Mouse (Mus musculus) forebrain, embryonic 12.5 days (tissue): ENCODE results near the gene Gsap. TPM values are rescaled to one million over a fixed set of nuclear protein-coding genes. Genes with fewer than 3 reads are reported as not detected.

Experiments
- ATAC-seq: fragments of 200-750 bp; cut with Nextera tagmentation; 2 replicates; pipeline ENCODE4 v1.8.0; 2017; ENCODE audit warnings: moderate TSS enrichment; ENCODE audit not compliant: low FRiP score
- H3K27ac ChIP-seq: fragments of 300-500 bp; sonication (generic); 2 replicates; pipeline ENCODE4 v1.5.1; 2016; ENCODE audit warnings: mild to moderate bottlenecking
- H3K27me3 ChIP-seq: fragments of 300-500 bp; sonication (generic); 2 replicates; pipeline ENCODE4 v1.6.1; 2016; ENCODE audit warnings: mild to moderate bottlenecking
- H3K36me3 ChIP-seq: fragments of 300-500 bp; sonication (generic); replicated peaks from 2 replicates; pipeline ENCODE4 v1.6.1; 2016; ENCODE audit warnings: mild to moderate bottlenecking
- H3K4me1 ChIP-seq: fragments of 300-500 bp; sonication (generic); 2 replicates; pipeline ENCODE4 v1.6.1; 2016
- H3K4me2 ChIP-seq: fragments of 300-500 bp; sonication (generic); 2 replicates; pipeline ENCODE4 v1.6.1; 2016; ENCODE audit warnings: mild to moderate bottlenecking, moderate library complexity
- H3K4me3 ChIP-seq: fragments of 300-500 bp; sonication (generic); replicated peaks from 2 replicates; pipeline ENCODE4 v1.5.1; 2016; ENCODE audit warnings: mild to moderate bottlenecking
- H3K9ac ChIP-seq: fragments of 300-500 bp; sonication (generic); 2 replicates; pipeline ENCODE4 v1.6.1; 2016; ENCODE audit warnings: mild to moderate bottlenecking
- H3K9me3 ChIP-seq: fragments of 300-500 bp; sonication (generic); 2 replicates; pipeline ENCODE4 v1.6.1; 2016
- WGBS: fragments of 180-500 bp; shearing (Covaris S2); methylation state at CpG from one replicate; pipeline ENCODE4 v1.1.7; 2016; 5-methylcytosine and 5-hydroxymethylcytosine counted together
- polyA plus RNA-seq: library from polyadenylated mRNA; unstranded; fragments of >200 nt; fragmentation: Nextera tagmentation; extraction: Ambion mirVana; gene quantifications from 2 replicates; pipeline ENCODE4 v1.2.1, GENCODE M21; 2016

The Gsap gene
- polyA plus RNA-seq, 1 experiment from 2014 or later: 2.8 TPM

DNA sequence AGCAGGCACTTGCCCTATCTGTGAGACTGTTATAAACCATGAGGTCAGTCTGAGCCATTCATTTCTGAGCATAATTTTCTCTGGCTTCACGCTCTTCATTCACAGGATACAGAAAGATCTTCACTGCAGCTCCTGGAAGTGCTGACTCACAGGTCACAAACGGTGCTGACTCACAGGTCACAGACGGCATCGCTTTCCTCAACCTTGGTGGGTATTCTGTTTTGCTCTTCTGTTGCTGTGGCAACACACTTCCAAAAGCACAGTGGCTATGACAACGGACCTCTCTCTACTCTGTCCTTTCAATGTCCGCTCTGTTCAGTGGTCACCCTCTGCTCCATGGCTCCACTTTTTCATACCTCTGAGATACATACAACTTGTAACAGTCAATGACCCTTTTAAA is 60.7 kb downstream of the Gsap start:
- Histone ChIP-seq H3K9me3 (no peaks in the 10 kb centered on the region), H3K9ac (no peak overlapping the region), H3K4me1 (no peaks in the 10 kb centered on the region), H3K27ac (no peak overlapping the region), H3K36me3 (no peaks in the 10 kb centered on the region), H3K4me3 (no peak overlapping the region), H3K27me3 (no peaks in the 10 kb centered on the region), H3K4me2 (no peak overlapping the region)
- WGBS: 83% methylated on average over 6 of the region's 6 CpGs
- no peak for ATAC-seq

DNA sequence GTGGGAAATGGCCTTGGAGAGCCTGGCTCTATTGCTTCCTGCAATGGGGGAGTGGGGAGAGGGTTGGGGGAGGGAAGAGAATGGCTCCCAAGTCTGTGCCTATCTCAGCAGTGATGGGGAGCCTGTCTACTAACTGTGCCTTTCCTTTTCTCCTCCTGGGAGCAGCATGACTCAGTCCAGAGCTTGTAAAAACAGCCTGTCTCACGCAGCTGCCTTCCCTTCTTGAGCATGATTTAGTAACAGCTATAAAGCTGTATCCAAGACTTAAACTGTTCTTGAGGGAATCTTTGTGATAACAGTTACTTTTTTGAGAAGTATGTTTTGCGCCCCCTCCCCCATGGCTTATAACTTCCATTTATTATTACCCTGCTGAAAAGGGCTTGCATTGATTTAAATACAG is 61.9 kb downstream of the Gsap start:
- no peaks in the 10 kb centered on the region for H3K9me3 ChIP-seq
- H3K36me3 ChIP-seq: no peaks in the 10 kb centered on the region
- no peak overlapping the region for H3K9ac ChIP-seq
- WGBS: 87% methylated on average over 2 of the region's 2 CpGs
- no peak overlapping the region for H3K27ac ChIP-seq
- H3K4me2 ChIP-seq: no peak overlapping the region
- no peak overlapping the region for H3K4me3 ChIP-seq
- no peak for ATAC-seq
- H3K4me1 ChIP-seq: no peaks in the 10 kb centered on the region
- no peaks in the 10 kb centered on the region for H3K27me3 ChIP-seq

GRCm38 (mm10) chr5:21248834-21249233 is 62.8 kb downstream of the Gsap start:
- H3K4me2 ChIP-seq: no peak overlapping the region
- no peaks in the 10 kb centered on the region for H3K9me3 ChIP-seq
- H3K9ac ChIP-seq: no peak overlapping the region
- H3K4me1 ChIP-seq: no peaks in the 10 kb centered on the region
- H3K27me3 ChIP-seq: no peaks in the 10 kb centered on the region
- ATAC-seq: no peak
- WGBS: 83% methylated on average over 5 of the region's 5 CpGs
- H3K4me3 ChIP-seq: no peak overlapping the region
- no peak overlapping the region for H3K27ac ChIP-seq
- H3K36me3 ChIP-seq: no peaks in the 10 kb centered on the region

- 95% methylated on average over 12 of the region's 12 CpGs for WGBS
- no peak overlapping the region for H3K4me3 ChIP-seq
Observed at GRCm38 (mm10) chr5:21254731-21255525, 68.9 kb downstream of the Gsap start.

DNA sequence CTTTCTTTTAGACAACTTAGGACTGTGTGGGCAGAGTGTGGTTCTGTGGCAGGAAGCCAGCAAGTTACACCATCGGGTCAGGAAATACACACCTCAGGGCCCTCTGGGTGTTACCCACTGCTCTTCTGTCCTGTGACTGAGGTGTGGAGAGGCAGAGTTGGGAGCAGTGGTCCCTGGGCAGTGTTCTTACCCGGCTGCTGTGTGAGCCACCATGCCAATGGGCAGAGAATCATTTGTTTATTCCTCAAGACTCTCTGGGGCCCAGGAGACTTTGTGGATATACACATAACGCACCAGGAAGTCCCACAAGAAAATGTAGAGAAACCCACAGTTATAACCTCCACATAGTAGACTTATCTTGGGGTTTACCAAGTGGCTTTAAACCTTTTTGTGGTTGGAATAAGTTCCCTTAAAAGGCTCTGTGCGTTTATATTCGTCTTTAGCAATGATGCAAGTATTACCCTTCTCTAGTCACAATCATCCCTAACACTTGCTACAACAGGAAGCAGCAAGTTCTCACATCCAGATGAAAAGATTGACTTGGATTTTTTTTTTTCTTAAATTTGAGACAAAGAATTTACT is 69.6 kb downstream of the Gsap start:
- WGBS: 89% methylated on average over 5 of the region's 5 CpGs

More at GRCm38 (mm10) chr5:21254731-21255525, 68.9 kb downstream of the Gsap start:
- no peak overlapping the region for H3K27ac ChIP-seq
- no peaks in the 10 kb centered on the region for H3K4me1 ChIP-seq
- H3K9me3 ChIP-seq: no peaks in the 10 kb centered on the region
- H3K4me2 ChIP-seq: no peak overlapping the region
- H3K27me3 ChIP-seq: no peaks in the 10 kb centered on the region
- no peak for ATAC-seq
- H3K9ac ChIP-seq: no peak overlapping the region
- no peaks in the 10 kb centered on the region for H3K36me3 ChIP-seq

DNA sequence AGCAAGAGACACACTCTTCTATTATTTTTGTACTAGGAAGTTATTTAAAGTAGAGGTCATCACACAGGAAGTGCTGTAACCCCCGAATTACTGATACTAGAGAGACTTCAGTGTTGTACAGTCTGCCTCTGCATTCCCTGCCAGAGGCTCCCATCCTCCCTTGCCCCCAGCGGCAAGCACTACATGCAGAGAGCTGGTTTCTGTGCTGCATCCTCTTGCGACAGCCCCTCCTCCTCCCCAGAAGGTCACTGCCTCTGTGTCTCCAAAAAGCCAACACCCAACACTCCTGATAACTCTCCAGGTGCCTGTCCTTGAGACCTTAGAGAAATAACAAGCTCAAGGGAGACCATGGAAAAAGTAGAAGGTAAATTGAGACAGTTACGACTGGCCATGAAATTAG is 71.1 kb downstream of the Gsap start:
- no peak overlapping the region for H3K27ac ChIP-seq
- WGBS: 76% methylated on average over 4 of the region's 4 CpGs
- no peaks in the 10 kb centered on the region for H3K36me3 ChIP-seq
- no peaks in the 10 kb centered on the region for H3K27me3 ChIP-seq
- no peak for ATAC-seq
- no peak overlapping the region for H3K4me2 ChIP-seq
- H3K9me3 ChIP-seq: no peaks in the 10 kb centered on the region
- peaks cover 7% of the 10 kb centered on the region; the same call in 1 of the 2 replicates for H3K4me1 ChIP-seq
- no peak overlapping the region for H3K4me3 ChIP-seq
- no peak overlapping the region for H3K9ac ChIP-seq

More for the DNA sequence above, 69.6 kb downstream of the Gsap start:
- Histone ChIP-seq H3K4me1 (no peaks in the 10 kb centered on the region), H3K9ac (no peak overlapping the region), H3K27me3 (no peaks in the 10 kb centered on the region), H3K36me3 (no peaks in the 10 kb centered on the region), H3K27ac (no peak overlapping the region), H3K4me2 (no peak overlapping the region), H3K9me3 (no peaks in the 10 kb centered on the region), H3K4me3 (no peak overlapping the region)
- ATAC-seq: no peak

DNA sequence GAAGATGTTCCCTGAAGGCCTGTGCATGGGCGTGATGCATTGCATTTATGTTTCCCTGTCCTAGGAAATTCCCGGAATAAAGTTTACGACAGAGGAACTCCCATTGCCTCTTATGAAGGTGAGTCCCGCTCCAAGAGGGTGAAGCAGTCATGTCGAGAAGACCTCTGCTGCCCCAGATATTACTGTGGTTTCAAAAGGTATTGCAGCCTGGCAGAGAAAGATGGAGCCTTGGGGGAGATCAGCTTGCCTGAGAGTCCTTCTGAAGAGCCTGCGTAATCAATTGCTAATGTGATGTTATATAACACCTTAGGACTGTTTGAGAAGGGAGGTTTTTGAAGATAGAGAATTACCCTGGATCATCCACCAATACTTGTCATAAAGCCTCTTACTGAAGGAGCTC is 71.8 kb downstream of the Gsap start:
- Histone ChIP-seq H3K9ac (no peak overlapping the region), H3K4me1 (peaks cover 8% of the 10 kb centered on the region; the same call in 1 of the 2 replicates), H3K9me3 (no peaks in the 10 kb centered on the region), H3K4me2 (no peak overlapping the region), H3K27me3 (no peaks in the 10 kb centered on the region), H3K36me3 (no peaks in the 10 kb centered on the region), H3K4me3 (no peak overlapping the region), H3K27ac (no peak overlapping the region)
- ATAC-seq: no peak
- 70% methylated on average over 6 of the region's 6 CpGs for WGBS

GRCm38 (mm10) chr5:21260746-21261145 is 74.7 kb downstream of the Gsap start:
- Histone ChIP-seq H3K27ac (no peak overlapping the region), H3K27me3 (no peaks in the 10 kb centered on the region), H3K4me3 (no peak overlapping the region), H3K4me2 (no peak overlapping the region), H3K9ac (no peak overlapping the region), H3K4me1 (peaks cover 23% of the 10 kb centered on the region), H3K36me3 (no peaks in the 10 kb centered on the region), H3K9me3 (no peaks in the 10 kb centered on the region)
- 84% methylated on average over 7 of the region's 7 CpGs for WGBS
- ATAC-seq: no peak

DNA sequence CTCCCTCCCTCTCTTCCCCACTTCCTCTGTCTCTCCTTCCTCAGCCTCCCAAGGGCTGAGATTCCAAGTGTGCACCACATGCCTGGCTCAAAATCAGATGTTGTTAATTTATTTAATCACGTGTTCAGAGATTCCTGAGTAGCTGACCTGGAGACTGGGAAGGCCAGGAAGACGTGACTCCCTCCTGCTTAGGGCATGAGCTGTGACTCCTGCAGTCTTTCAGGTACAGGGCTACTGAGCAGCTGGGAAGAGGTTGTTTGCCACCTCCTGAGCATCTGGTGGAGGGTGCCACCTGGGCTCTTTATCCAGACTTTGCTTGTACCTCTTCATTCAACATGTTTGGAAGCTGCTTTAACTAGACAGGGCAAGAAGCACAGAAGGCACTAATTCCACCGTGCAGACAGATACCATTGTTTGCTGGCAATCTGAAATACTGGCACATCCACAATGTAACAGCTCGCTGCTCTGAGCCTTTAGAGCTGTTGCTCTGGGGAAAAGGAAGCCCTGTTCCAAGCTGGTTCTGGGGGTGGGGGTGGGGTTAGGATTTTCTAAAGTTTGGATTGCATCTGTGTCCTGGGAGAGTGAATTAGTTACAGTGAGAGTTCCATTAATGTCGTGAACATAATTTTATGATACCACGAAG is 75.3 kb downstream of the Gsap start:
- Histone ChIP-seq H3K4me3 (no peak overlapping the region), H3K9me3 (no peaks in the 10 kb centered on the region), H3K4me1 (peaks cover 23% of the 10 kb centered on the region), H3K27me3 (no peaks in the 10 kb centered on the region), H3K9ac (no peak overlapping the region; the same call in 1 of the 2 replicates), H3K27ac (no peak overlapping the region), H3K4me2 (no peak overlapping the region), H3K36me3 (no peaks in the 10 kb centered on the region)
- ATAC-seq: no peak
- WGBS: 63% methylated on average over 6 of the region's 6 CpGs

DNA sequence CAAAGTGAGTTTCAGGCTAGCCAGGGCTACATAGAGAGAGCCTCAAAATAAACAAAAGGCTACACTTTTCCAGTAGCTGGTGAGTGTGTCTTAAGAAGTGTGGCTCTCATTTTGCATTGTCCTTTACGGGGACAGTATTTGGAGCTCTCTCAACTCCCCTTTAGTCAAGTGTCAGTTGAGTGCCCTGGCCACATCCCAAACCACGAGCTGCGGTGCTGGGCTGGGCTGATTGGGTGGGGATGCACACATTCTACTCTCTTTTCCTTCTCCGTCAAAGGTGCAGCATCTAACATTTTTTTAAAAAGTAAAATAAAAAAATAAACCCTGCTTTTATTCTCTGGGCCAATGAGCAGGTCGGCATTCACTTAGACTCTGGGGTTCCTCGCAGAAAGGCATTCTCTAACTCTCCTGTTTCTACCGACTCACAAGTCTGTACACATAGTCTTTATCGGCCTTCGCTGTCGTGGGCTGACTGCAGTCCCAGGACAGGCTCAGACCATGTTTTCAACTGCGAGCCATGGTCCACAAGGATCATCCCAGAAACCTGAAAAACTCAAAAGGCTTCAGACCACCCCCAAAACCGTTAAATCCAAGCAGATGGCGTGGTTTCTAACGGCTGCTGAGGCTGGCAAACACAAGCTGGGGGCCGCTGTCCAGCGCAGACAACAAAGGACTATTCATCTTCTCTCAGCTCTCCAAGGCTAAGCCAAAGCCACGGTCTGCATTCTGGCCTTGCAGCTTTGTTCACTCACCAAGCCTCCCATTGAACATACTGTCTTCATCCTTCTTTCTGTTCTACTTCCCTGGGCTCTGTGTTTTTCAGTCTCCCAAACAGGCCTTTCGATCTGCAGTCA is 77.4 kb downstream of the Gsap start:
- WGBS: 35% methylated on average over 18 of the region's 18 CpGs
- Histone ChIP-seq H3K4me2 (peak overlapping the region; percentile 13), H3K36me3 (no peaks in the 10 kb centered on the region), H3K27me3 (no peaks in the 10 kb centered on the region), H3K9me3 (no peaks in the 10 kb centered on the region), H3K4me1 (peaks cover 23% of the 10 kb centered on the region), H3K27ac (peak overlapping the region; percentile 81), H3K9ac (no peak overlapping the region), H3K4me3 (no peak overlapping the region)
- ATAC-seq: peak; percentile 47

DNA sequence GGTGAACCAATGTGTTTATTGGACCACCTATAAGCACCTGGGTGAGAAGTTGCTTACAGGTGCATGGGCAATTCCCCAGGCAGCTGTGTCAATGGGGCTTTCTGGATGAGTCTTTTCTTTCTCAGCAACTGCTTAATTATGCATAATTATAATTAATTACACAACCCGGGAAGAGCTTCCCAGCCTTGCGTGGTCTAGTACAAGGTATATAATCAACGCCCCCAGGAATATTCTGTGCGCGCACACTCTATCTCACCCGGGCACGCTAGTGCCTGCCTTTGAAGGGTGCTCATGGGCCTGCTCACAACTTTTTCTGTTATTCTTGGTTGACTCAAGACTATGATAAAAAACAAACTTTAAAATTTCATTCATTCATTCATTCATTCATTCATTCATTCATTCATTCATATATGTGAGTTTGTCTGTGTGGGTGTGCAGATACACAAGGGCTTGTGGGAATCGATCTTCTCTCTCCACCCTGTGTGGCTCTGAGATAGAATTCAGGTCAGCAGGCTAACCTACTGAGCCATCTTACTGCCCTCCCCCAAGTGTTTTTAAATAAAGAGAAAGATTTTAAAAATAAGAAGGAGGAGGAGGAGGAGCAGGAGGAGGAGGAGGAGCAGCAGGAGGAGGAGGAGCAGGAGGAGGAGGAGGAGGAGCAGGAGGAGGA is 78.4 kb downstream of the Gsap start:
- H3K27me3 ChIP-seq: no peaks in the 10 kb centered on the region
- peaks cover 23% of the 10 kb centered on the region for H3K4me1 ChIP-seq
- peak overlapping the region; percentile 81; the same call in 1 of the 2 replicates for H3K27ac ChIP-seq
- H3K4me3 ChIP-seq: no peak overlapping the region
- ATAC-seq: peak; percentile 67
- no peaks in the 10 kb centered on the region for H3K36me3 ChIP-seq
- H3K4me2 ChIP-seq: no peak overlapping the region
- no peaks in the 10 kb centered on the region for H3K9me3 ChIP-seq
- 73% methylated on average over 8 of the region's 8 CpGs for WGBS
- H3K9ac ChIP-seq: no peak overlapping the region
